Mouse (Mus musculus): ENCODE measurements around the gene Shb.
"Not testable (repeated sequence)": the region's sequence is repeated elsewhere in the genome, so short reads cannot be mapped to it uniquely, and the experiment has no call there.

Shb gene

GRCm38 (mm10) chr4:45413674-45414338, 118.5 kb downstream of the Shb start:
- no peak for DNase-seq

DNA sequence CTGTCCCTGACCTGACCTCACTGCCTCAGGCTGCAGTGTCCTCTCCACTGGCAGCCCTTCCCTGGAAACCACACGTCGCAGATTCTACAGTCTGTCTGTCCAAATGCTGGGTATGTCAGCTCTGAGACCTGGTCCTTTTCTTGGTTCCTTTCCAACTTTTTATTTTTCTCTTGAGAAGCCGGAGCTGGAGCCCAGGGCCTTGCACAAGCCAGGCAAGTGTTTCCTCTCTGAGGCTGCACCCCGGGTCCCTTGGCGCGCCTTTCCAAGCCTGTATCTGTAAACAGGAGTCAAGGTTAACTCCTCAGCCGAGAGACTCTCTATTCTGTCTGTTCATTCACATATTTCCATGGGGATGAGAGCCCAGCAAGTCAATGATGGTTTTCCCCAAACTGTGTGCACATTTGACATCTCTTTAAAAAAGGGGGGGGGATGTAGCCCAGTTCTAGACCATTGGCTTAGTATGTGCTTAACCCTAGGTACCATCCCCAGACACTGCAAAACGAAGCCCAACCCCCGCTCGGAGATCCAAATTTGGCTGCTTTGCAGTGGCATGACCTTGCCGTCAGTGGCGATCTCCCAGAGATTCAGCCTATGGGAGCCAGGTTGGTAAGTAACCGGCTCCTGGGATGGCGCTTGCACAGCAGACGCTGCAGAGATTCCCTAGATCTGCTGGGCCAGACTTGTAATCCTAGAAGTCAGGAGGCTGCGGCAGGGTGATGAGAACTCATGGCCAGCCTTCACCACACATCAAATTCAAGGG, 119.7 kb downstream of the Shb start:
- no peak for DNase-seq

DNA sequence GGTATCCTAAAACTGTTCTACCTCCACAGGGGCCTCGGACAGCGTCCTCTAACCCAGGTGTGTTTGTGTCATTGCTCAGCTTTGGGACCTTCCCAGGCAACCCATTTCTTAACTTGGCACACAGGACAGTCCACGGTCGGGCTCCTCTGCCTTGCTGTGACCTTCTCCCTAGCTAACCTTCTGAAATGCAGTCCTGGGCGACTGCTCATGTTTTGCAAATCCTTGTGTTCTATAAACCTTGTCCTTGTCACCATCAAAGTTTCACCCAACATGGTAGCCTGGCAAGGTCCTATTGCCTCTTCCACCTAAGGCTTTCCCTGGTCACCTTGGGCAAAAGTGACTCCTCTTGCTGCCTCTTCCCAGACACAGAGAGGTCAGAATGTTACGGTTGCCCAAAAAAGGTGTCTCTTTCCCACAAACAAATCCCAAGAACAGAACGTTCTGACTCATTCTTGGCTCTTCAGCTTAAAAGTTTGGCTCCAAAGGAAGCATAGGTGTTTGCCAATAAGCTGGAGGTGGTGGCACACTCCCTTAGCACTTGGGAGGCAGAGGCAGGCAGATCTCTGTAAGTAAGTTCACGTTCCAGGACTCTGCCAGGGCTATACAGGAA, 121.0 kb downstream of the Shb start:
- DNase-seq = no peak

DNA sequence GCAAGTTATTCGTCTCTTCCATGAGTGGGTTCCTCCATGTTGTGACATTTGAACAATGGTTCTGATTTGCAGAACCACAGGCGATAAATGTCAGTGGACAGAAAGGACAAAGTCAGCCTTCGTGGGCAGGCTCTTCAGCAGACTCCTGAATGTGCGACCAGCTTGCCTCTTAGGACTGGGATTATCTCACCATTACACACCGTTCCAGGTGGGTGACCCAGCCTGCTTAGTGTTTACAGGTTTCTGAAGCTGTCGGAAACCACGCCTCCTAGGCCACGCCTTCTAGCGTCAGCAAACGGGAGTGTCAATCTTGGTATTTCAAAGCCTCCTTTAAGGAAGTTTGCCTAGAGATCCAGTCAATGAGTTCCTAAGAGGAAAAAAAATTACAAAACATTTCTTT, 123.0 kb downstream of the Shb start:
- peak; percentile 90 to 92 for DNase-seq

- DNase-seq = peak; percentile 85 to 93
Measured at GRCm38 (mm10) chr4:45408427-45409132, 123.7 kb downstream of the Shb start, which contains the start of gene Slc25a51. Gene Slc25a51, minus strand, starts transcription at chr4:45408766.

DNA sequence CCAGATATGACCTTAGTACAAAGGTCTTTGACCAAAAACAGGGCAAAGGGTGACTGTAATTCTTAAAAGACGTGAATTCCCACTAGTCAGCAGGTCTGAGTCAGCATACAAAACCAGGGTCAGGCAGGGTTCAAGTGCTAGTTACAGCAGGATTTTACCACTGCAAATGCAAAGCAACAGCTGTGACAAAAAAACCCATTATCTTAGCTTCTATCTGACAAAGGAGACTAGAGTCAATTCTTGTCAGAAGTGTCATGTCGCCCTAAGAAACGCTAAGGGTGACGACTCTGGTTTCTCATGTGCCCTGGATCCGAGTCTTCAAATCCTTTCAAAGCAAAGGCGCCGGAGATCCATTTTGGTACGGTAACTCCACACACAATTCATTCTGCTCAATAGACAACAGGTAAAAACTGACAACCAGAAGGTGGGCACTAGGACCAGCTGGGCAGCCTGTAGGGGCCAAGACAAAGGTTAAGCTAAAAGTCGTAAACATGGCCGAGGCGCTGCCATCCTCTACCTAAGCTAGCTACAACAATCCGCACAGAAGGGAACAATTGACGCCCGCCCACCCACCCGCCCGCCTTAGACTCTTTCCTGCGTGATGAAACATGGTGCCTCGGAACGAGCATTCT, 124.5 kb downstream of the Shb start:
- DNase-seq = peak in 1 of 2 experiments; percentile 38

DNA sequence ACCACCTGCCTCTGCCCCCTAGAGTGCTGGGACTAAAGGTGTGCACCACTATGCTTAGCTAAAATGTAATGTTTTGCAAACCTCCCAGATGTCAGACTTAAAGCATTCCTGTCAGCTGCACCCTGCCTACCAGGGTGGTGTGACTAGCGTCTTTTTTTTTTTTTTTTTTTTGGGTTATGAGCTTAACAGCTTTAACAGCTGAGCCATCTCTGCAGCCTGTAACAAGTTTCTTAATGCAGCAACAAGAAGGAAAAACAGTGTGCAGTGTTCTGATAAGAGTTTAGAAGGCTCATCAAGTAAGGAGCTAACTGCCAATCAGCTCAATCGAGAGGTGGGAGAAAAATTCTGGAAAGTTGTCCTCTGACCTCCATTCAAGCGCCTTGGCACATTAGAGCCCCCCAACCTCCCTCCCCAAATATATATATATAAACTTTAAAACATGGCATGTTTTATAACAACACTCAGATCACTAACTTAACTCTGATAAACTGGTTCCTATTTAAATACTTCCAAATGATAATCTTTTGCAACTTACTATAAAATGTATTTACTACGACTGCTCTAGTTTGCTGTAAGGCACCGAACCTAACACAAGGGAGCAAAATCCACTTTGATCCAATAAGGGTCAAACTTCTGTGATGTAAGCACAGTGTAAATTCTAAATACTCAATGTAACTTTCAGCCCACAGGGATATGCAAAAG, 125.1 kb downstream of the Shb start:
- no peak for DNase-seq

GRCm38 (mm10) chr4:45406397-45406796, 125.9 kb downstream of the Shb start:
- DNase-seq = no peak

DNA sequence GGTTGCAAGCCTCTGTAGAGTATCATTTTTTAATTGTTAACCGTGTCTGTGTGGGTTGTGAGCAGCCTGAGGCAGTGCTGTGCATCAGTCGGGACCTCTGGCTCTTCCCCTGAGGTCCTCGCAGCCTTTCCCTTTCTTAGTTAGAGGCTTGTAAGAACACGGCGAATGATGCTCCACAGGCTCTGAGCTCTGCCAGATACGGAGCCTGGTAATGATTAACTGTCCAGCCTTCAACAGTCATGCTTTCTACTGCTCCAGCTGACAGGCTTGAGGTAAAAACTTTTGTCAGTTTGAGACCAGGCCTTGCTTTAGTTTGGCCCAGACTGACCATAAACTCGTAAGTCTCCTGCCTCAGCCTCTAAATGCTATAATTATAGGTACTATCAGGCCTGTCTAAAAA, 127.0 kb downstream of the Shb start:
- DNase-seq = no peak

GRCm38 (mm10) chr4:45404086-45404485, 128.2 kb downstream of the Shb start:
- no peak for DNase-seq

GRCm38 (mm10) chr4:45403499-45403878, 128.8 kb downstream of the Shb start:
- no peak for DNase-seq

- no peak for DNase-seq
Measured at GRCm38 (mm10) chr4:45402878-45403498, 129.3 kb downstream of the Shb start.

DNA sequence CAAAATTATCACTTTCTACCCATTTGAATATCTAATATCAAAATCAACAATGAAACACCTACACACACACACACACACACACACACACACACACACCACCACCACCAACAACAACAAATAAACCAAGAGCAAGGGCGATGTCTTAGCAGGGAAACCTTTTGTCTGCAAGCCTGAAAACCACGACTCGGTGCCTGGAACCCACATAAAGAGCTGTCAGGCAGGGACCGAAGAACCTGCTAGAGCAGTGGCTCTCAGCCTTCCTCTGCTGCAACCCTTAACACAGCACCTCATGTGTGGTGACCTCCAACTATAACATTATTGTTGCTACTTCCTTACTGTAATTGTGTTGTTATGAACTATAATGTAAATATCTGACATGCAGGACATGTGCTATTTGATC, 130.0 kb downstream of the Shb start:
- DNase-seq = no peak

- DNase-seq = no peak
Measured at GRCm38 (mm10) chr4:45399421-45400210, 132.7 kb downstream of the Shb start.

DNA sequence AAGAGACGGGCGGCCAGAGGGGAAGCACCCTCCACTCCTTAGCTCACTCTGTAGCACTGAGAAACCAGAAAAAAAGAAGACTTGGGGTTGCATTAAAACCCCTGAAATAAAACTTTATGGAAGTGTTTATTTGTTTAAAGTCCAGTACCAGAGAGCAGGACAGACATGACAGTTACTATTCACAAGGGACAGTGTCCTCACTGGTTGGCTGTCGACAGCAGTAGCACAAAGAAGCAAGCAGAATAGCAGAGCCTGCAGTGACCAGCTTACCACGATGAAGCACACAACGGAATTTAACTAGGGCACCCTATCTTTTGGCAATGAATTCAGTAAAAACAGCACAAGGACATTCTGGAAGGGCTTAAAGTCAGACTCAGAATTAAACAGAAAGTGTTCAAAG, 134.0 kb downstream of the Shb start:
- DNase-seq = not testable (repeated sequence)

GRCm38 (mm10) chr4:45396211-45396610, 136.1 kb downstream of the Shb start:
- not testable (repeated sequence) for DNase-seq

GRCm38 (mm10) chr4:45393658-45394057, 138.6 kb downstream of the Shb start:
- DNase-seq = no peak

- no peak for DNase-seq
Measured at GRCm38 (mm10) chr4:45392994-45393393, 139.3 kb downstream of the Shb start.

GRCm38 (mm10) chr4:45392572-45392971, 139.7 kb downstream of the Shb start:
- no peak for DNase-seq

DNA sequence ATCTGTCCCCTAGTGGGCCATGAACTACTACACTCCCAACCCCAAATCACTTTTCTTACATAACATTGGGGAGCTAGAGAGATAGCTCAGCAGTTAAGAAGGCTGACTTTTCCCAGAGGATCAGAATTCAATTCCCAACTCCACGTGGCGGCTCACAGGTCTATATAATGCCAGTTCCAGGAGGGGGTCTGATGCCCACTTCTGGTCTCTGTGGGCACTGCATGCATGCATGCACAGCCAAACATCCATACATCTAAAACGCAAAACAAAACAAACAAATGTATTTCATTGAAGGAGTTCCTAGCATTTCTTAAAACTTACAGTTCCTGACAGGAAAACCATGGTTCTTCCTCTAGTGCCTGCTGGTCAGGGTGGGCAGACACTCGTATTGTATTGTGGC, 140.2 kb downstream of the Shb start:
- DNase-seq = no peak

DNA sequence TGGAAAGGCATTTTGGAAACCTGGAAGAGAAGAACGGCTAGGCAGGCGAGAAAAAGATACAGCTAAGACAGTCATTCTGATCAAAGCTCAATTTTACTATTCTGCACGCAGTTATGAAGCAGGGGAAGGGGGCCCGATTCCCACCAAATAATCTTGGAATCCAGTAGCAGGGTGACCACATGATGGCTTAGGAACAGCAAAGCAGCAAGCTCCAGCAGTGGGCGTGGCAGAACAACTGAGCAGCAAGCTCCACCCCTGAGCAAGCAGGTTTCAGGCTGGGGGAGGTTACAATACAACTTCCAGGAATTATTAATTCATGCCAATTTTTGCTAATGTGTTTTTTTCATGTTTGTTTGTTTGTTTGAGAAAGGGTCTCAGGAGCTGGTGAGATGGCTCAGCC, 145.0 kb downstream of the Shb start:
- not testable (repeated sequence) for DNase-seq
